Mouse (Mus musculus): Measurements from ENCODE around the gene Chmp2a. TPM values are rescaled to one million over a fixed set of nuclear protein-coding genes. Genes with fewer than 3 reads are reported as not detected.

Chmp2a gene
- polyA plus RNA-seq, 1 experiment from 2014 or later = 188 TPM

DNA sequence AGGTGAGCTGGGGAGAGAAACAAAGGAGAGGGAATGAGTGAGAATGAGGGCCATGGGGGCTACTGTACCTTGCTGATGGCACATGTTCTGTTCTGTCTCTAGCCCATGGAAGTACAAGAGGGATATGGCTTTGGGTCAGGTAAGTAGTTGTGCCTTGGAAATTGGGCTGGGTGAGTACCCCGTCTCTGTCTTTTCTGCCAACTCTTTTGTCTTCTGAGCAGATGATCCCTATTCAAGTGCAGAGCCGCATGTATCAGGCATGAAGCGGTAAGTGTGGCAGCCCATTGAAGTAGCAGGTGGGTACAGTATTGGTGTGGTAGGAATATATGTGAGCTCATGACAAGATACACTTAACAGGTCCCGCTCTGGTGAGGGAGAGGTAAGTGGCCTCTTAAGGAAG lies 5.6 kb downstream of the Chmp2a start:
- H3K27ac ChIP-seq (ENCODE audit: low read length) = no peak overlapping the region
- 85% methylated on average over 4 of the region's 4 CpGs for WGBS
- no peak overlapping the region for H3K9ac ChIP-seq (ENCODE audit: low read depth, low read length)
- peaks cover 49% of the 10 kb centered on the region for H3K36me3 ChIP-seq (ENCODE audit: control insufficient read depth, insufficient read depth, low read length)
- no peak overlapping the region for H3K4me3 ChIP-seq (ENCODE audit: low read depth, low read length)
- no peaks in the 10 kb centered on the region for H3K9me3 ChIP-seq (replicated peaks; ENCODE audit: control insufficient read depth, low read length, poor library complexity, severe bottlenecking)
- H3K4me2 ChIP-seq (ENCODE audit: low read length) = no peak overlapping the region
- ATAC-seq = no peak
- H3K4me1 ChIP-seq (ENCODE audit: control insufficient read depth, insufficient read depth, low read length) = peaks cover 30% of the 10 kb centered on the region
- no peaks in the 10 kb centered on the region for H3K27me3 ChIP-seq (ENCODE audit: control insufficient read depth, insufficient read depth, low read depth, low read length)

DNA sequence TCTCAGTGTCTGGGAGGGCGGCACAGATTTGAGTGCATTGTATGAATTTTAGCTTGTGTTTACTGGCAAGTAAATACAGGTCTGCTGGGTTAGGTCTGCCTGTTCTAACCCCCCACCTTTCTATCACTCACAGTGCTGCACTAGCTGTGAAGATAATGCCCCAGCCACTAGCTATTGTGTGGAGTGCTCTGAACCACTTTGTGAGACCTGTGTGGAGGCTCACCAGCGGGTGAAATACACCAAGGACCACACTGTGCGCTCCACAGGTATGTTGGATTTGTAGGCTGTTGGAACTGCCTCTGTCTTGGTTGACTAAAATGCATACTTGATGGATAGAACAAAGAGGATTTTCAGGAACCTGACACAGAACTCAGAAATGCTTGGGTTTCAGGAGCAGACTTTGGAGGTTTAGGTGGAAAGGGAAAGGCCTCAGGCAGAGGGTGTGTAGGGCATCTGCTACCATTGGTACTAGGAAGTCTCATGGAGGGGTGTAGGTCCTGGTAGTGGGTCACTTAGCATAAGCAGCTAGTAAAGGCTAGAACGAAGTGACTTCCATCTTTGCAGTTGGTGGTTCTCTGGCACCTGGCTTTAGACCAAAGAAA lies 9.0 kb downstream of the Chmp2a start:
- Histone ChIP-seq H3K4me3 (ENCODE audit: low read depth, low read length) (peak overlapping the region; percentile 88), H3K9me3 (replicated peaks; ENCODE audit: control insufficient read depth, low read length, poor library complexity, severe bottlenecking) (no peaks in the 10 kb centered on the region), H3K27me3 (ENCODE audit: control insufficient read depth, insufficient read depth, low read depth, low read length) (no peaks in the 10 kb centered on the region), H3K4me2 (ENCODE audit: low read length) (peak overlapping the region; percentile 98), H3K9ac (ENCODE audit: low read depth, low read length) (peak overlapping the region; percentile 86), H3K36me3 (ENCODE audit: control insufficient read depth, insufficient read depth, low read length) (peaks cover 37% of the 10 kb centered on the region), H3K4me1 (ENCODE audit: control insufficient read depth, insufficient read depth, low read length) (peaks cover 29% of the 10 kb centered on the region), H3K27ac (ENCODE audit: low read length) (peak overlapping the region; percentile 99)
- ATAC-seq = no peak
- 28% methylated on average over 4 of the region's 4 CpGs for WGBS

DNA sequence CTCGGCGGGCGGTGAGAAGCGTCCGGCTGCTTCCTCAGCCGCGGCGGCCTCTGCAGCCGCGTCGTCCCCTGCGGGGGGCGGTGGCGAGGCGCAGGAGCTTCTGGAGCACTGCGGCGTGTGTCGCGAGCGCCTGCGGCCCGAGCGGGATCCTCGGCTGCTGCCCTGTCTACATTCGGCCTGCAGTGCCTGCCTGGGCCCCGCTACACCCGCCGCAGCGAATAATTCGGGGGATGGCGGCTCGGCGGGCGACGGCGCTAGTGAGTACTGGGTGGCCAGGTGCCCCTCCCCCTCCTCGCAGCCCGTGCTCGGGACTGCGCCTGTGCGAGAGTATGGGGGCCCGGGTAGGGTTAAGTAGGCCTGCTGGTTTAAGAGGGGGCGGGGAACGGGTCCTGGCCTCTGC lies 9.8 kb downstream of the Chmp2a start:
- under 1% methylated on average over 39 of the region's 44 CpGs for WGBS
- ATAC-seq = peak; percentile 69

DNA sequence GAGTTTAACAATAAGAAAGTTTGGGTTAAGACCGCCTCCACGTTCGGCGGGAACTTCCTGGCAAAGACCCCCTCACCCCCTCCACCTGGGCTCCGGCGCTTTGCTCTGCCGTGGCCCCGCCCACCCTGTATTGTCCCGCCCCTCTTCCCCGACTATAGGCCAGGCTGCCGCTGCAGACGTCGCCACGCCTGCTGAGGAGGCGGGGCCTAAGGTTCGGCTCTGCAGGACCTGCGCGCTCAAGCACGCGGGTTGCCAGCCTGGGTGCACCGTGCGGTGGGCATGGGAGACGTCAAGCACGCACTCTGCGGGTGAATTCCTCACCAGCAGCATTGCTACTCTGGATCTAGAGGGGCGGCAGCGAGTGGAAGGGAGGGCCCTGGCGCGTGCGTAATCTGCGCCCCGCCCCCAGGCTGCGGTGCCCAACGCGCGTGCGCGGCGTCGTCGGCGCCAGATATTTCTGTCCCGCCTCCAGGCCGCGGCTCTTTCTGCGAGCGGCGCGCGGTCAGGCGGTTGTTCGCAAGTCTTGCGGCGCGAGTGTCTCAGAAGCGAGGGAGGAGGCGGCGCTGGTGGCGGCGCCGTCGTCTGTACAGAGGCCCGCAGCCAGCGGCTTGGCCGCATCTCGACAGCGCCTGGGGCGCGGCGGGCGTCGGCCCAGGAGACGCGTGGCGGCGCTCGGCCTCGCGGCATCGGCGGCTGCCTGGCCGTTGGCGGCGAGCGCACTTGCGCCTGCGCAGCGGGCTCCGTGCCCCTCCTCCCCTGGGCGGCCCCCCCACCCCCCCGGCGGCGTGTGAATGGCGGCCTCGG lies 10.5 kb downstream of the Chmp2a start:
- Histone ChIP-seq H3K4me2 (ENCODE audit: low read length) (peak overlapping the region; percentile 98), H3K27me3 (ENCODE audit: control insufficient read depth, insufficient read depth, low read depth, low read length) (no peaks in the 10 kb centered on the region), H3K36me3 (ENCODE audit: control insufficient read depth, insufficient read depth, low read length) (peaks cover 23% of the 10 kb centered on the region), H3K9ac (ENCODE audit: low read depth, low read length) (peak overlapping the region; percentile 86), H3K9me3 (replicated peaks; ENCODE audit: control insufficient read depth, low read length, poor library complexity, severe bottlenecking) (no peaks in the 10 kb centered on the region), H3K27ac (ENCODE audit: low read length) (peak overlapping the region; percentile 99), H3K4me3 (ENCODE audit: low read depth, low read length) (peak overlapping the region; percentile 88), H3K4me1 (ENCODE audit: control insufficient read depth, insufficient read depth, low read length) (peaks cover 29% of the 10 kb centered on the region)
- ATAC-seq = peak; percentile 91
- WGBS = under 1% methylated on average over 76 of the region's 95 CpGs

More for the DNA sequence above, 9.8 kb downstream of the Chmp2a start:
- H3K9me3 ChIP-seq (replicated peaks; ENCODE audit: control insufficient read depth, low read length, poor library complexity, severe bottlenecking) = no peaks in the 10 kb centered on the region
- peaks cover 29% of the 10 kb centered on the region for H3K4me1 ChIP-seq (ENCODE audit: control insufficient read depth, insufficient read depth, low read length)
- H3K4me3 ChIP-seq (ENCODE audit: low read depth, low read length) = peak overlapping the region; percentile 88
- H3K27me3 ChIP-seq (ENCODE audit: control insufficient read depth, insufficient read depth, low read depth, low read length) = no peaks in the 10 kb centered on the region
- peak overlapping the region; percentile 98 for H3K4me2 ChIP-seq (ENCODE audit: low read length)
- H3K27ac ChIP-seq (ENCODE audit: low read length) = peak overlapping the region; percentile 99
- H3K9ac ChIP-seq (ENCODE audit: low read depth, low read length) = peak overlapping the region; percentile 86
- H3K36me3 ChIP-seq (ENCODE audit: control insufficient read depth, insufficient read depth, low read length) = peaks cover 29% of the 10 kb centered on the region

DNA sequence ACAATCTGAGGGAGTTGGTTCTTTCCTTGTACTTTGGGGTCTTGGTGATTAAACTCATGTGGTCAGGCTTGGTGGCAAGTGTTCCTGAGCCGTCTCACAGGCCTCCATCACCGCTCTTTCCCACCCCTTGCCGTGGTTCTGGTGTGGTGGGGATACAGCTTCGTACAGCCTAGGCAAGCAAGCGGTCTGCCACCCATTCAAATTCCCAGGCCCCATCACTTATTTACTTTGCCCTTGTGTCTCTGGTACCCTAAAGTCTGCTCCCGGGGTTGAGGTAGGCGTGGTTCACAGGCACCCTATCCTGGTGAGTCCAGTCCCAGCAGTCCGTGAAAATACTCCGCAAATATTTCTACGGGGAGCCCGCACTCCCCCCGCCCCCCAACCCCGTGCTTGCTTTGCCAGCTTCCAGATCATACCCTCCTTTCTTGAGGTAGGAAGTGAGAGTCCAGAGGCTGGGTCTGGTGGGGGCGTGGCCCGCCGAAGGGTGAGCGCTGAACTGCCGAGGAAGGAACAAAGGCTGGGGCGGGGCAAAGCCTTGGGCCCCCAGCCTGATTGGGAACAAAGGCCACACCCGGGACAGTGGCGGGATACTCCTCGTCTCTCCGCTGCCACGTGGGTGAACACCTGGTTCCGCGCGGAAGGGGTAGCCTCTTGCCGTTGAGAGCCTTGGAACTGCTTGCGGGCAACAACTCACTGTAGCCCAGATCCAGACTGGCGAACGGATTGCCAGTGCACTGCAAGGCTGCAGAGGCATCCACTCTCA lies 11.7 kb downstream of the Chmp2a start:
- H3K4me2 ChIP-seq (ENCODE audit: low read length) = peak overlapping the region; percentile 98
- H3K36me3 ChIP-seq (ENCODE audit: control insufficient read depth, insufficient read depth, low read length) = peaks cover 11% of the 10 kb centered on the region
- WGBS = 4% methylated on average over 31 of the region's 31 CpGs

DNA sequence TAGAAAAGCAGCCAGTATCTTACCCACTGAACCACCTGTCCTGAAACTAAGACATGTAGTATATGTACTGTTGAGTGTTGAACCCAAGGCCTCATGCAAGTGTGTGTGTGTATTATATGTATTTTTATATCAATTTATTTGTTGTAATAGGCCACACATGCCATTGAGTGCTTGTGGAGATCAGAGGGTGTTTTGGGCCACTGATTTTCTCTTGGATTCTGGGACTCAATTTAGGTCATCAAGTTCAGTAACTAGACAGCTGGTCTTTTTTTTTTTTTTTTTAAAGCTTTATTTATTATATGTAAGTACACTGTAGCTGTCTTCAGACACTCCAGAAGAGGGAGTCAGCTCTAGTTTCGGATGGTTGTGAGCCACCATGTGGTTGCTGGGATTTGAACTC lies 19.4 kb downstream of the Chmp2a start:
- H3K36me3 ChIP-seq (ENCODE audit: control insufficient read depth, insufficient read depth, low read length) = no peaks in the 10 kb centered on the region
- H3K9ac ChIP-seq (ENCODE audit: low read depth, low read length) = no peak overlapping the region
- no peak overlapping the region for H3K27ac ChIP-seq (ENCODE audit: low read length)
- no peaks in the 10 kb centered on the region for H3K9me3 ChIP-seq (replicated peaks; ENCODE audit: control insufficient read depth, low read length, poor library complexity, severe bottlenecking)
- no peaks in the 10 kb centered on the region for H3K27me3 ChIP-seq (ENCODE audit: control insufficient read depth, insufficient read depth, low read depth, low read length)
- H3K4me1 ChIP-seq (ENCODE audit: control insufficient read depth, insufficient read depth, low read length) = peaks cover 5% of the 10 kb centered on the region
- no peak overlapping the region for H3K4me2 ChIP-seq (ENCODE audit: low read length)
- H3K4me3 ChIP-seq (ENCODE audit: low read depth, low read length) = no peak overlapping the region
- 79% methylated on average over 1 of the region's 1 CpGs for WGBS
- no peak for ATAC-seq

More for the DNA sequence above, 11.7 kb downstream of the Chmp2a start:
- Histone ChIP-seq H3K4me1 (ENCODE audit: control insufficient read depth, insufficient read depth, low read length) (peaks cover 29% of the 10 kb centered on the region), H3K27me3 (ENCODE audit: control insufficient read depth, insufficient read depth, low read depth, low read length) (no peaks in the 10 kb centered on the region), H3K4me3 (ENCODE audit: low read depth, low read length) (peak overlapping the region; percentile 88), H3K9ac (ENCODE audit: low read depth, low read length) (peak overlapping the region; percentile 86), H3K9me3 (replicated peaks; ENCODE audit: control insufficient read depth, low read length, poor library complexity, severe bottlenecking) (no peaks in the 10 kb centered on the region), H3K27ac (ENCODE audit: low read length) (peak overlapping the region; percentile 99)
- peak; percentile 14 for ATAC-seq

DNA sequence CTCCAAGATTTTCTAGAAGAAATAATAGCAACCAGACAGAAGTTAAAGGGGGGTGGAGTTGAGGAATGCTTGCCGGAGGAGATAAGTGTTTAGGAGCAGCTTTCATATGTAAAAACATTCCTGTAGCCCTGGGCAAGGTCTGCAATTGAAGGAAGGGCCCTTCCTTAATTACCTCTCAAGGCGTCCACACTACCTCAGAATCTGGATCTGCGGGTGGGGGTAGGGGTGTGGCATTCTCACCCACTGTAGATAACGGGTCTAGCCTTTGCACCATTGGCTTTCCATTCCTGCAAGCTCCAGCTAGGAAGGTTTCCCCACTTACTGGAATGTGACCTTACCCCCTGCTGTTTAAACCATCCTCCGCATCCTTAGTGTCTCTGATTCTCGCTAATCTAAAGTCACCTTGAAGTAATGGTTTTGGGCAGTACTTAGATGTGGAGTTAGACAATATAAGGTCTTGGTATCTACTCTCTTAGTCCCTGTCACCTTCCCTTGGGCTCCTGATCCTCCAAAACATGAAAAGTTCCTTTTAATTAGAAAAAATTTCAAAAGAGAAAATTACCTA lies 20.2 kb downstream of the Chmp2a start:
- Histone ChIP-seq H3K36me3 (ENCODE audit: control insufficient read depth, insufficient read depth, low read length) (no peaks in the 10 kb centered on the region), H3K4me3 (ENCODE audit: low read depth, low read length) (no peak overlapping the region), H3K4me1 (ENCODE audit: control insufficient read depth, insufficient read depth, low read length) (peaks cover 5% of the 10 kb centered on the region), H3K9me3 (replicated peaks; ENCODE audit: control insufficient read depth, low read length, poor library complexity, severe bottlenecking) (no peaks in the 10 kb centered on the region), H3K4me2 (ENCODE audit: low read length) (no peak overlapping the region), H3K27ac (ENCODE audit: low read length) (no peak overlapping the region), H3K27me3 (ENCODE audit: control insufficient read depth, insufficient read depth, low read depth, low read length) (no peaks in the 10 kb centered on the region), H3K9ac (ENCODE audit: low read depth, low read length) (no peak overlapping the region)
- no peak for ATAC-seq
- 41% methylated on average over 6 of the region's 6 CpGs for WGBS

DNA sequence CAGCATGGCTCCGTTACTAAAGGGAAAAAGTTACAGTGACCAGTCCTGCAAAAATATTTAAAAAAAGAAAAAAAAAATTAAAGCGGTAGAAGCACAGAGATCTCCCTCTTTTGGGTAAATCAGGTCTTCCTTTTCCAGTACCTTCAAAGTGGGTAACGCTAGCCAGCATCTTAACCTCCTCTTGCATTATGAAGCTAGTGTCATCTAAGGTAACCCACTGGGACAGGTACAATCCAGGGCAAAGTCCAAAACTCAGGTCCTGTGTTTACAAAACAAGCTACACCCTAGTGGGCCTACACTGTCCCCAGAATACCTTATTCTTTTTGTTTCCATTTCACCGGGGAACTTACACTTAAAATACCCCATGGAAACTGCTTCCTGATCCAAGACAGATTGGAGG lies 20.9 kb downstream of the Chmp2a start:
- Histone ChIP-seq H3K4me3 (ENCODE audit: low read depth, low read length) (no peak overlapping the region), H3K9ac (ENCODE audit: low read depth, low read length) (no peak overlapping the region), H3K4me2 (ENCODE audit: low read length) (no peak overlapping the region), H3K27me3 (ENCODE audit: control insufficient read depth, insufficient read depth, low read depth, low read length) (no peaks in the 10 kb centered on the region), H3K9me3 (replicated peaks; ENCODE audit: control insufficient read depth, low read length, poor library complexity, severe bottlenecking) (no peaks in the 10 kb centered on the region), H3K36me3 (ENCODE audit: control insufficient read depth, insufficient read depth, low read length) (no peaks in the 10 kb centered on the region), H3K27ac (ENCODE audit: low read length) (no peak overlapping the region), H3K4me1 (ENCODE audit: control insufficient read depth, insufficient read depth, low read length) (peaks cover 9% of the 10 kb centered on the region)
- no peak for ATAC-seq
- WGBS = 69% methylated on average over 4 of the region's 4 CpGs

Data from midbrain, embryonic 16.5 days (tissue).